In the genomic region with DNA sequence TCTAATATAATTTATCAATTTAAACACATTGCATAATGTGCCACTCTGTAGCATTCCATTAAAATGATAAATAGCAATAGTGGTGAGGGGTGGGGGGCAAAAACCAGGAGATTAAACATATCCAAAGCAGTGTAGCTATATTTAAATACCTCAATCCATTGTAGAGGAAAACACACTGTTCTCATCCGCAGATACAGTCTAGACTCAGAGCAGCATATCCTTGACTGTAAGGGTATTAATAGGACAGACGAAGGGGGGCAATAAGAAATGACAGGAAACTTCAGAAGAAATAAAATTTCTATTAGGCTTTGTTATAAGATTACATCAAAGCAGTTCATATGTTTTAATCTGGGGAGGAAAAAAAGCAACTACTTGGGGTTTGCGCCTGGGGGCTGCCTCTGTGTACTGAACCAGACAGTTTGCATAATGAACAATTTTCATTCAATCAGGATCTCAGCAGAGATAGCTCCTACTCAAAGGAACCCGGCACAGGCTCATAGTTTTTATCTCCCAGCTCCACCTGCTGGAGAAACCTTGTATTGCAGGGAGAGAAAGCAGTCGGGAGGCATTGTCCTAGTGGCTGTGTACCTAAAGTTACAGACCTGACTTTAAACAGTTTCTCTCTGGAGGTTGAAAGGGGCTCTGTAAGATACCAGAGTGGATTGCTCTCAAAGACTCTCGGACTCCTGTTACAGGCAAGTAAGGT, we compare ENCODE assay signal across 7 mouse cellular contexts. TPM values are rescaled to one million over a fixed set of nuclear protein-coding genes. Genes with fewer than 3 reads are reported as not detected.
DNase-seq lines count a peak whose midpoint lies in the region; ATAC-seq lines count a peak whose summit lies in the region.

No protein-coding gene starts in this region.

- WGBS in intestine, embryonic 16.5 days: 21% methylated on average over 6 of the region's 6 CpGs
- 10% methylated on average over 6 of the region's 6 CpGs for WGBS in midbrain, embryonic 16.5 days

- H3K36me3 ChIP-seq in intestine, embryonic 16.5 days (ENCODE audit: control insufficient read depth, insufficient read depth, low read length): no peaks in the 10 kb centered on the region
- no peaks in the 10 kb centered on the region for H3K36me3 ChIP-seq in midbrain, embryonic 16.5 days (ENCODE audit: control insufficient read depth, insufficient read depth, low read length)

- peak; percentile 82 for DNase-seq in adrenal gland, adult 8-10 months
- DNase-seq in embryo, embryonic 9.5 days (ENCODE audit: extremely low spot score): peak; percentile 94
- DNase-seq in gonadal fat pad, adult 2 months (ENCODE audit: low read depth): peak; percentile 44
- peak; percentile 90 to 94 for DNase-seq in left cerebral cortex, postnatal 36 days (ENCODE audit: low spot score in 2 of 2)
- peak; percentile 82 to 86 for DNase-seq in spleen, postnatal 10 days (ENCODE audit: low spot score in 2 of 2)

- H3K27me3 ChIP-seq in intestine, embryonic 16.5 days (replicated peaks; ENCODE audit: control insufficient read depth, insufficient read depth, low read length): no peaks in the 10 kb centered on the region; the same call in 1 of the 2 replicates
- H3K27me3 ChIP-seq in midbrain, embryonic 16.5 days (ENCODE audit: control insufficient read depth, insufficient read depth, low read depth, low read length): no peaks in the 10 kb centered on the region

- intact Hi-C loops in left cerebral cortex, postnatal 36 days (cut with DNase I): loop anchor here (1.0 to 5.0 kb wide), 3 partner anchors 58 to 298 kb away; no protein-coding TSS in a partner anchor

- peaks cover 9% of the 10 kb centered on the region; the same call in 1 of the 2 replicates for H3K4me1 ChIP-seq in intestine, embryonic 16.5 days (ENCODE audit: control insufficient read depth, insufficient read depth, low read length)
- H3K4me1 ChIP-seq in midbrain, embryonic 16.5 days (ENCODE audit: control insufficient read depth, insufficient read depth, low read length): peaks cover 47% of the 10 kb centered on the region

- no peaks in the 10 kb centered on the region for H3K9me3 ChIP-seq in intestine, embryonic 16.5 days (ENCODE audit: control insufficient read depth, low read length)
- H3K9me3 ChIP-seq in midbrain, embryonic 16.5 days (replicated peaks; ENCODE audit: control insufficient read depth, low read length, poor library complexity, severe bottlenecking): no peaks in the 10 kb centered on the region

- ATAC-seq in intestine, embryonic 16.5 days: peak; percentile 77; the same call in 1 of the 2 replicates
- ATAC-seq in midbrain, embryonic 16.5 days: peak; percentile 72

- H3K9ac ChIP-seq in intestine, embryonic 16.5 days (ENCODE audit: low read depth, low read length): no peak overlapping the region
- no peak overlapping the region for H3K9ac ChIP-seq in midbrain, embryonic 16.5 days (ENCODE audit: low read depth, low read length)

- no peak overlapping the region for H3K4me3 ChIP-seq in intestine, embryonic 16.5 days (ENCODE audit: low read length)
- H3K4me3 ChIP-seq in midbrain, embryonic 16.5 days (ENCODE audit: low read depth, low read length): no peak overlapping the region

- no peak overlapping the region for H3K27ac ChIP-seq in intestine, embryonic 16.5 days (ENCODE audit: low read length)
- H3K27ac ChIP-seq in midbrain, embryonic 16.5 days (ENCODE audit: low read length): peak overlapping the region; percentile 70

- H3K4me2 ChIP-seq in intestine, embryonic 16.5 days (ENCODE audit: low read depth, low read length): no peak overlapping the region
- H3K4me2 ChIP-seq in midbrain, embryonic 16.5 days (ENCODE audit: low read length): peak overlapping the region; percentile 24

RNA-seq across cellular contexts. Expression of gene Rpa1, which starts 57.4 kb away (rescaled TPM):
- total RNA-seq in adrenal gland, adult 8-10 months (2022): 10 to 100 TPM; 50.9 to 72.8 (median 62.3) TPM
- polyA plus RNA-seq in gonadal fat pad, adult 2 months (2012; rRNA removed): 17.9 and 21.6 TPM in 2 replicates
- 82.8 and 91.9 TPM in 2 replicates for polyA plus RNA-seq in intestine, embryonic 16.5 days (2015; fragmentation: Nextera tagmentation; extraction: Ambion mirVana)
- 10 to 100 TPM; 44.0 to 47.1 TPM for total RNA-seq in left cerebral cortex, postnatal 36 days (2021)
- 50.6 and 50.7 TPM in 2 replicates for polyA plus RNA-seq in midbrain, embryonic 16.5 days (2015; fragmentation: Nextera tagmentation; extraction: Ambion mirVana)

RNA-seq across cellular contexts. Expression of gene Smyd4, which starts 57.5 kb away (rescaled TPM):
- 10 to 100 TPM; 10.2 to 23.6 (median 14.8) TPM for total RNA-seq in adrenal gland, adult 8-10 months (2022)
- polyA plus RNA-seq in gonadal fat pad, adult 2 months (2012; rRNA removed): 5.1 TPM in 2 replicates
- 7.2 and 8.2 TPM in 2 replicates for polyA plus RNA-seq in intestine, embryonic 16.5 days (2015; fragmentation: Nextera tagmentation; extraction: Ambion mirVana)
- total RNA-seq in left cerebral cortex, postnatal 36 days (2021): 10 to 100 TPM; 13.2 to 16.4 TPM
- polyA plus RNA-seq in midbrain, embryonic 16.5 days (2015; fragmentation: Nextera tagmentation; extraction: Ambion mirVana): 17.3 TPM in 2 replicates

Comparison
In these comparisons a context has a peak if more than half of its experiments do, and no peak if none do; other contexts are left out.
1. DNase-seq: peak in every context shown above with its lines; median percentile 94 in embryo, embryonic 9.5 days; 92 in left cerebral cortex, postnatal 36 days; 84 in spleen, postnatal 10 days; 82 in adrenal gland, adult 8-10 months; 44 in gonadal fat pad, adult 2 months.